Mouse (Mus musculus) limb, embryonic 14.5 days (tissue): Measurements from ENCODE around the gene Gpr88. TPM values are rescaled to one million over a fixed set of nuclear protein-coding genes. Genes with fewer than 3 reads are reported as not detected.

Experiments used
- ATAC-seq: fragments of 200-750 bp; cut with Nextera tagmentation; 2 replicates; pipeline ENCODE4 v1.8.0; 2017; ENCODE audit warnings: low read depth, moderate number of reproducible peaks, moderate TSS enrichment; ENCODE audit not compliant: low FRiP score
- DNase-seq: peaks from one replicate; pipeline ENCODE4 v3.0.0-alpha.2; 2015; ENCODE audit warnings: low spot score
- H3K27ac ChIP-seq: fragments of 300-500 bp; sonication (generic); replicated peaks from 2 replicates; pipeline ENCODE4 v1.5.1; 2014; ENCODE audit warnings: low read depth, mild to moderate bottlenecking, low read length, moderate library complexity, mixed read lengths
- H3K27me3 ChIP-seq: fragments of 300-500 bp; sonication (generic); 2 replicates; pipeline ENCODE4 v1.6.1; 2014; ENCODE audit warnings: low read length, mixed read lengths; ENCODE audit not compliant: control insufficient read depth, insufficient read depth
- H3K36me3 ChIP-seq: fragments of 300-500 bp; sonication (generic); 2 replicates; pipeline ENCODE4 v1.6.1; 2014; ENCODE audit warnings: mild to moderate bottlenecking, low read length, moderate library complexity, mixed read lengths; ENCODE audit not compliant: control insufficient read depth, insufficient read depth
- H3K4me1 ChIP-seq: fragments of 300-500 bp; sonication (generic); 2 replicates; pipeline ENCODE4 v1.6.1; 2014; ENCODE audit warnings: antibody characterized with exemption, low read length, mixed read lengths; ENCODE audit not compliant: control insufficient read depth, insufficient read depth
- H3K4me2 ChIP-seq: fragments of 300-500 bp; sonication (generic); replicated peaks from 2 replicates; pipeline ENCODE4 v1.6.1; 2014; ENCODE audit warnings: low read depth, mild to moderate bottlenecking, low read length, moderate library complexity; ENCODE audit not compliant: severe bottlenecking
- H3K4me3 ChIP-seq: fragments of 300-500 bp; sonication (generic); replicated peaks from 2 replicates; pipeline ENCODE4 v1.5.1; 2014; ENCODE audit warnings: low read length
- H3K9ac ChIP-seq: fragments of 300-500 bp; sonication (generic); 2 replicates; pipeline ENCODE4 v1.6.1; 2014; ENCODE audit warnings: mild to moderate bottlenecking, low read depth, low read length, moderate library complexity; ENCODE audit not compliant: severe bottlenecking
- H3K9me3 ChIP-seq: fragments of 300-500 bp; sonication (generic); 2 replicates; pipeline ENCODE4 v1.6.1; 2016; ENCODE audit warnings: low read length; ENCODE audit not compliant: control insufficient read depth
- POLR2A ChIP-seq: fragments of 200-500 bp; IDR thresholded peaks from 2 replicates; pipeline ENCODE4 v1.8.0; 2012; ENCODE audit warnings: inconsistent platforms, mild to moderate bottlenecking, moderate library complexity, borderline replicate concordance; ENCODE audit not compliant: insufficient read depth, insufficient read length; ENCODE audit errors: extremely low read depth
- WGBS: fragments of 180-500 bp; shearing (Covaris S2); extraction: QIAGEN DNeasy Blood & Tissue Kit; methylation state at CpG from one replicate; pipeline ENCODE4 v1.1.7; 2014; 5-methylcytosine and 5-hydroxymethylcytosine counted together
- polyA plus RNA-seq, 2 experiments: library from polyadenylated mRNA; depleted of rRNA in 1 of 2; stranded (reverse) in 1 of 2; unstranded in 1 of 2; fragments of >200 nt; fragmentation: Nextera tagmentation in 1 of 2; extraction: Ambion mirVana in 1 of 2; gene quantifications; 2 replicates each; pipeline versions ENCODE4 v1.2.1 to v1.2.3; 2012 to 2014

Gpr88 gene
- polyA plus RNA-seq, 2 experiments: 5.2 to 5.7 TPM

- no peak overlapping the region for H3K4me3 ChIP-seq
- TF ChIP-seq POLR2A: no peak
- 75% methylated on average over 5 of the region's 5 CpGs for WGBS
- no peaks in the 10 kb centered on the region for H3K27me3 ChIP-seq
- ATAC-seq (no peak), DNase-seq (no peak)
- no peak overlapping the region for H3K9ac ChIP-seq
- H3K9me3 ChIP-seq: no peaks in the 10 kb centered on the region
- H3K36me3 ChIP-seq: no peaks in the 10 kb centered on the region
- H3K4me1 ChIP-seq: peaks cover 9% of the 10 kb centered on the region; the same call in 1 of the 2 replicates
- H3K4me2 ChIP-seq: no peak overlapping the region
- no peak overlapping the region for H3K27ac ChIP-seq
These were observed 9.8 kb upstream of the Gpr88 start for GRCm38 (mm10) chr3:116263061-116263460.

DNA sequence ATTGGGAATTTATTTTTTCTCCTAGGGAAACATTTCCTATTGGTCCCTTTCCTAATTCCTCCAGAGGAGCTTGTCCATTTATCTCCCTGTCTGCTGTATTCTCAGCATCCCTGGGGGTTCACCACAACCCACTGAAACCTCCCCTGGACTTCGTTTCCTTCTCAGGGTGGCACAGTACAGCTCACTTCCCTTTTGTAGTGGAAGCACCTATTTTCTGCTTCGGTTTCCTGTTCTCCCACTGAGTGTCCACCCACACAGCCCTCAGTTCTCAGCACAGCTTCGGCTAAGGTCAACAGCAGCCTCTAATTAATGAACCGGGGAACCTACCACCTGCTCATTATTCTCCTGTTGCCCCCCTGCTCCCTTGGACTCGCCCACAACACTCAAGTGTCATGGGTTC lies 2.8 kb upstream of the Gpr88 start:
- Histone ChIP-seq H3K36me3 (no peaks in the 10 kb centered on the region), H3K4me2 (no peak overlapping the region), H3K9ac (no peak overlapping the region), H3K9me3 (no peaks in the 10 kb centered on the region), H3K27me3 (peaks cover 33% of the 10 kb centered on the region), H3K4me1 (peaks cover 22% of the 10 kb centered on the region), H3K4me3 (no peak overlapping the region), H3K27ac (no peak overlapping the region)
- no peak for TF ChIP-seq POLR2A
- 33% methylated on average over 5 of the region's 5 CpGs for WGBS
- DNase-seq (no peak), ATAC-seq (no peak)

- peaks cover 48% of the 10 kb centered on the region for H3K27me3 ChIP-seq
- no peak overlapping the region for H3K27ac ChIP-seq
- DNase-seq: no peak
- TF ChIP-seq POLR2A: no peak
- peaks cover 23% of the 10 kb centered on the region for H3K4me1 ChIP-seq
- H3K9ac ChIP-seq: peak overlapping the region; percentile 58
- H3K9me3 ChIP-seq: no peaks in the 10 kb centered on the region
- ATAC-seq: peak; percentile 34
- peak overlapping the region; percentile 53 for H3K4me3 ChIP-seq
- H3K4me2 ChIP-seq: peak overlapping the region; percentile 98
- WGBS: under 1% methylated on average over 43 of the region's 48 CpGs
- no peaks in the 10 kb centered on the region for H3K36me3 ChIP-seq
These were observed 855 bp downstream of the Gpr88 start for GRCm38 (mm10) chr3:116252255-116253040.

DNA sequence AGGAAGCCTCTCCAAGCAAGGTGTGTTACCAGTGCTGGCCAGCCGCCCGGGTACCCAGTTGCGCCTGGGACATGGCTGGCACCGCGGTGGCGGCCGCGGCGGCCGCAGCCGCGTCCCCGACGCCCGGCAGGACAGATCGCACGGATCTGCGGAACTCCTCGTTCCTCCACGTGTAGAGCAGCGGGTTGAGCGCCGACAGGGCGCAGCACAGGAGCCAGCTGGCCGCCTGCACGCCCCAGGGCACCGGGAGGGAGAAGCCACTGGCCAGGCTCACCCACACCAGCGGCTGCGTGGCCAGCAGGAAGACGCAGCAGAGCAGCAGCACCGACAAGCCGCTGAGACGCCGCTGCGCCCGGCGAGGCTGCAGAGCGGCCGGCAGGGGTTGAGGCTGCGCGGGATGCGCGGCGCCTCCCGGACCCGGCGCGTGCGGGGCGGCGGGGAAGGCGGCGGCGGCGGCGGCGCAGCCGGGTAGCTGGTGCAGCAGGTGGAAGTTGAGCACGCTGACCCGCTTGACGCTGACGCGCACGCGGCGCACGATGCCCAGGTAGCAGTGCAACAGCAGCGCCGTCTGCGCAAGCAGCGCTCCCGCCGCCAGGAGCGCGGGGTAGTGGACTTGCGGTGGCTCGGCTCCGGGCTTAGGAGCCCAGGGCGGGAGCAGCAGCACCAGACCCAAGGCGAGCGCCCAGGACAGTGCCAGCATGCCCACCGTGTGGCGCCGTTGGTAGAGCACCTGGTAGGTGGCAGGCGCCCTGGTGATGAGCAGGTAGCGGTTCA lies 1.6 kb downstream of the Gpr88 start:
- Histone ChIP-seq H3K27ac (no peak overlapping the region), H3K4me2 (peak overlapping the region; percentile 98), H3K9ac (peak overlapping the region; percentile 58), H3K27me3 (peaks cover 48% of the 10 kb centered on the region), H3K4me1 (peaks cover 23% of the 10 kb centered on the region), H3K36me3 (no peaks in the 10 kb centered on the region), H3K4me3 (peak overlapping the region; percentile 53), H3K9me3 (no peaks in the 10 kb centered on the region)
- WGBS: 0% methylated on average over 42 of the region's 86 CpGs
- ATAC-seq: peak; percentile 13; the same call in 1 of the 2 replicates
- DNase-seq: no peak
- TF ChIP-seq POLR2A: no peak

DNA sequence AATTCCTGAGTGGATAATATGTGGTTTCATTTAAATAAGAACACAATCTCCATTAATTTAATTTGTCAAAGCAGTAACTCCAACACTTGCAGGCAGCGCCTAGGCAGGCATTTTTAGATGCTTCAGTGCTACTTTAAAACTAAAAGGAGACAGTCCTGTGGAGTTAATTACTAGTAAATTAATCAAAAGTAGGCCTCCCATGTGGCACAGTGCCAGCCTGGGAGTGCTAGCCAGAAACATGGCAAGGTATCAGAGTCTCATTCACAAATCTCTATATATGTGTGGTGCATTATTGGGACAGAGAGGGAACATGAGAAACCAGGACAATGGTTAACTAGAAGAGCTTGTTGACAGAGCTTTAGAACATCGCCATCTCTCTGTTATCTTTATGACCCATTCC lies 4.3 kb downstream of the Gpr88 start:
- 83% methylated on average over 2 of the region's 2 CpGs for WGBS

More for the DNA sequence above, 4.3 kb downstream of the Gpr88 start:
- no peak overlapping the region for H3K4me2 ChIP-seq
- H3K4me3 ChIP-seq: no peak overlapping the region
- TF ChIP-seq POLR2A: no peak
- no peak overlapping the region for H3K9ac ChIP-seq
- DNase-seq: no peak
- peaks cover 40% of the 10 kb centered on the region for H3K27me3 ChIP-seq
- ATAC-seq: no peak
- H3K36me3 ChIP-seq: no peaks in the 10 kb centered on the region
- peaks cover 23% of the 10 kb centered on the region for H3K4me1 ChIP-seq
- no peak overlapping the region for H3K27ac ChIP-seq
- H3K9me3 ChIP-seq: no peaks in the 10 kb centered on the region
